Mouse (Mus musculus) hindbrain, embryonic 13.5 days (tissue): ENCODE data around the gene Ccdc59. TPM values are rescaled to one million over a fixed set of nuclear protein-coding genes. Genes with fewer than 3 reads are reported as not detected.

ENCODE experiments used
- ATAC-seq: fragments of 200-750 bp; cut with Nextera tagmentation; 2 replicates; pipeline ENCODE4 v1.8.0; 2017; ENCODE audit warnings: moderate TSS enrichment; ENCODE audit not compliant: low FRiP score
- H3K27ac ChIP-seq: fragments of 300-500 bp; sonication (generic); 2 replicates; pipeline ENCODE4 v1.5.1; 2015; ENCODE audit warnings: inconsistent platforms, mild to moderate bottlenecking, moderate library complexity
- H3K27me3 ChIP-seq: fragments of 300-500 bp; sonication (generic); 2 replicates; pipeline ENCODE4 v1.6.1; 2015; ENCODE audit warnings: mild to moderate bottlenecking, inconsistent platforms
- H3K36me3 ChIP-seq: fragments of 300-500 bp; sonication (generic); 2 replicates; pipeline ENCODE4 v1.6.1; 2015; ENCODE audit warnings: mild to moderate bottlenecking, inconsistent platforms
- H3K4me1 ChIP-seq: fragments of 300-500 bp; sonication (generic); replicated peaks from 2 replicates; pipeline ENCODE4 v1.6.1; 2015; ENCODE audit warnings: inconsistent platforms
- H3K4me2 ChIP-seq: fragments of 300-500 bp; sonication (generic); 2 replicates; pipeline ENCODE4 v1.6.1; 2015; ENCODE audit warnings: inconsistent platforms, mild to moderate bottlenecking, moderate library complexity
- H3K4me3 ChIP-seq: fragments of 300-500 bp; sonication (generic); 2 replicates; pipeline ENCODE4 v1.5.1; 2015; ENCODE audit warnings: mild to moderate bottlenecking, inconsistent platforms
- H3K9ac ChIP-seq: fragments of 300-500 bp; sonication (generic); 2 replicates; pipeline ENCODE4 v1.6.1; 2015; ENCODE audit warnings: mild to moderate bottlenecking, inconsistent platforms
- H3K9me3 ChIP-seq: fragments of 300-500 bp; sonication (generic); 2 replicates; pipeline ENCODE4 v1.6.1; 2016; ENCODE audit warnings: inconsistent platforms
- WGBS: fragments of 180-500 bp; shearing (Covaris S2); methylation state at CpG from one replicate; pipeline ENCODE4 v1.1.7; 2015; 5-methylcytosine and 5-hydroxymethylcytosine counted together
- polyA plus RNA-seq: library from polyadenylated mRNA; unstranded; fragments of >200 nt; fragmentation: Nextera tagmentation; extraction: Ambion mirVana; gene quantifications from 2 replicates; pipeline ENCODE4 v1.2.1, GENCODE M21; 2015

The Ccdc59 gene
- polyA plus RNA-seq, 1 experiment from 2014 or later, result 48.1 TPM

GRCm38 (mm10) chr10:105867312-105867711, 26.4 kb downstream of the Ccdc59 start:
- H3K36me3 ChIP-seq, result no peaks in the 10 kb centered on the region
- no peaks in the 10 kb centered on the region for H3K4me1 ChIP-seq
- no peak overlapping the region for H3K27ac ChIP-seq
- H3K4me2 ChIP-seq, result no peak overlapping the region
- no peaks in the 10 kb centered on the region for H3K27me3 ChIP-seq
- H3K4me3 ChIP-seq, result no peak overlapping the region
- ATAC-seq, result no peak
- H3K9me3 ChIP-seq, result no peaks in the 10 kb centered on the region
- 53% methylated on average over 4 of the region's 4 CpGs for WGBS
- no peak overlapping the region for H3K9ac ChIP-seq

Other genes starting within 250 kb of the Ccdc59 start
- 14.4 and 14.5 TPM in 2 replicates for gene Mettl25, start 313 bp downstream of the Ccdc59 start, polyA plus RNA-seq